Mouse (Mus musculus) spleen, postnatal 4 days (tissue): ENCODE measurements around the gene Trpv4.

ENCODE experiments used
- DNase-seq, 2 experiments: peaks; one replicate each; pipeline ENCODE4 v3.0.0; 2022; ENCODE audit warnings: low spot score in 2 of 2

The Trpv4 gene

DNA sequence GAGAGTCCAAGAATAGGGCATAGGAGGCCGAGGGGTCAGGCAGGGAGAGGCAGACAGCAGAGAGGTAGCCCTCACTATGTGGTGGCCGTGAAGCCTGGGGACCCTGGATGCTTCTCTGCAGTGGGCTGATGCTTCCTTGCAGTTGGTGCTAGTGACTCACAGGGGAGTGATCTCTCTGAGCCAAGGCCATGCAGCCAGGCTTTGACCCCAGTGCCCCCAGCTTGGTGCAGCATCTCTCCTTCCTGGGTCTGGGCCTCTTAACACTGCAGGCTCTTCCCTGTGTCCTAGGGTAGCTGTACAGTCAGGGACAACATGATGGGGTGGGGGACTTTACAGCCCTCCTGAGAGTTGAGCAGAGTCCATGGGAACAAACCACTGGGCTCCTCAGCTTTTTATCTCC, 68.8 kb downstream of the Trpv4 start:
- DNase-seq: no peak

DNA sequence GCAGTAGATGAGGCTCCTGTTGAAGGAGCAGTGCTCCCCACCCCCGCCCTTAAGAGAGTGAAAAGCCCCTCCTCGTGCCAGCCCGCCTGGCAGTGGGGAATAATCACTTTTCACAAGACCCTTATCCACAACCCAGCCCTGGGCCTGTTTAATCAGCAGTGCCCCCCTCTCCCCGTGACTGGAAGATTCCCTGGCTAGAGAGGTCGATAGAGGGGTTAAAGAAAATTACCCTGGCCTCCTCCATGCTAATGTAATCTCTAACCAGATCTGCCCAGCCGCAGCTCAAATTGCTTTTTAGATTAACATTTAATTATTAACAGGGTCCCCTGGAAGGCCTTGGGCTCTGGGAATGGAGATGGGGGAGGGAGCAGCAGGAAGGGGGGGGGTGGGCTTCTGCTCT, 69.2 kb downstream of the Trpv4 start:
- no peak for DNase-seq

DNA sequence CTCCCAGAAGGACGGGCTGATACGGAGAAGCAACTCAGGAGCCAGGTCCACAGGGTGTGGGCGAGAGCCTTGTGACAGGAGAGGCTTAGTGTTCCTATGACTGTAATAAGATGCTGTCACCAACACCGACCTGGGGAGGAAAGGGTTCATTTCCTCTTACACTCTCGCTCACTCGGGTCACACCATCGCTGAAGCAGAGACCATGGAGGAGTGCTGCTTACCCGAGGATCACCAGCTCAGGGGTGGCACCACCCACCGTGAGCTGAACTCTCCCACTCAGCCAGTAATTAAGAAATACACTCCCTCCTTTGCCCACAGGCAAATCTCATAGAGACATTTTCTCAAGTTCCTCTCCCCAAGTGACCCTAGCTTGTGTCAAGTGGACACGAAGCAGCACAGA, 69.8 kb downstream of the Trpv4 start:
- DNase-seq: no peak

DNA sequence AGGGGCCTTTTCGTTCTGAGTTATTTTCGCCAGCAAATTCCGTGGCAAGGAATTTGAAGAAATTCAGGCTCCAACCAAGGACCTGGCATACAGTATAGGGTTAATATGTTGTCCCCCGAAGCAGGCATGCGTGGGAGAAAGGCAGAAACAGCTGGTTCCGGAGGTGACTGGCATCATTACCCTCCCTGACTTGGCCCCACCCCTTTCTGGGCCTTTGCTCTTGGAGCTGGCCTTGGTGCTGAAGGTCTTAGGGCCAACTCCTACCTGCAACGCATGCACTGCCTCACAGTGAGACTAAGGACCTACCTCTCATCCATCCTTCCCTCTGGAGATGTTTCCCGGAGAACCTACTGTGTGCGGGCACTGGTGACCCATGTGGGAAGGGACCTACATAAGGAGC, 70.3 kb downstream of the Trpv4 start:
- peak; percentile 80 to 91 for DNase-seq

DNA sequence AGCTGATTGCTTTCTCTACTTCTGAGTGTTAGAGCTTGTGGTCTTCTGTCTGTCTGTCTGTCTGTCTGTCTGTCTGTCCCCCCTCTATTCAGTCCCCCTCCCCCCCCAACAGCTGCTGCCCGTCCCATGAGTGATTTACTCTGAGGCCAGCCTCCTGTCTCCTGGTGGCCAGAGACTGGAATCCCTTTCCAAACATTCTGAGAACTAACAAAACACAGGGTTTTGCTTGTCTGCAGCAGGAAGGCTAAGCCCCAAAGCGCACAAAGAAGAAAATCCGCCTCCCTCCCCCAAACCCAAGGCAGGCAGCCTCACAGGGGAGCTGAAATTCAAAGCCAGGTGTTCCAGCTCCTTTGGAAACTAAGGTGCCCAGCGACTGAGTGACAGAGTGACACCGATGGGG, 72.5 kb downstream of the Trpv4 start:
- no peak for DNase-seq

DNA sequence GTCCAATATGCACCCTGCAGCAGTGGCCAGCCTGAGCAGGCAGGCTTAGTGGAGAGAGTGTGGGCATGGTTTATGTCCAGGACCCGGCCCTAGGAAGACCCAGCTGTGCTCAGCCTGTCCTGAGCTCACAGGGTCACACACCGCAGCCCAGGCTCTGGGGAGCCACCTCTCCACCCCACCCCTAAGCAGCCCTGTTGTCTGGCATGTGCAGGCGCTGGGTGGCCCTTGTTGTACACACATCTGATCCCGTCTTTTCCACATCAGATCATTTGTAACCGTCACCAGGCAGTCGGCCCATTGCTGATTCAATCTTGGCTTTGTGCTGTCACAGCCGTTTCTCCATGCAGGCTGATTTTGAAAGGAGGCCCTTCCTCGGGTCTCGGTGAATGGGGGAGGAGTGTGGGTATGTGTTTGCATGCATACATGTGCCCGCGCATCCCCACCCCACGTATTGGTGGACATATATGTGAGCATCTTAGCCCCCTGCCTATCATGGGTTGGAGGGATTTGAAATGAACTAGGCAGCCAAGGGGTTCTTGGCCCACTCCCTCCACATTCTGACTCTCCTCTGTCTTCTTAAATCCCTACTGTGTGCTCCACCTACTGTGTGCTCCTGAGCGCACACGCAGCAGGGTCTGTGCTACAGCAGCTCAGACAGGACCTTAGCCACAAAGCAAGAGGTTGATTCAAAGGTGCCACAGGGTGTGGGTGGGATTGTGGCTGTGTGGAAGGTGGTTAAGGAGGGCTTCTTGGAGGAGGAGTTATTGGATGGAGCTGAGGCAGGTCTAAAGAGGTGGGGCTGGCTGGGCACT, 73.7 kb downstream of the Trpv4 start:
- no peak for DNase-seq

DNA sequence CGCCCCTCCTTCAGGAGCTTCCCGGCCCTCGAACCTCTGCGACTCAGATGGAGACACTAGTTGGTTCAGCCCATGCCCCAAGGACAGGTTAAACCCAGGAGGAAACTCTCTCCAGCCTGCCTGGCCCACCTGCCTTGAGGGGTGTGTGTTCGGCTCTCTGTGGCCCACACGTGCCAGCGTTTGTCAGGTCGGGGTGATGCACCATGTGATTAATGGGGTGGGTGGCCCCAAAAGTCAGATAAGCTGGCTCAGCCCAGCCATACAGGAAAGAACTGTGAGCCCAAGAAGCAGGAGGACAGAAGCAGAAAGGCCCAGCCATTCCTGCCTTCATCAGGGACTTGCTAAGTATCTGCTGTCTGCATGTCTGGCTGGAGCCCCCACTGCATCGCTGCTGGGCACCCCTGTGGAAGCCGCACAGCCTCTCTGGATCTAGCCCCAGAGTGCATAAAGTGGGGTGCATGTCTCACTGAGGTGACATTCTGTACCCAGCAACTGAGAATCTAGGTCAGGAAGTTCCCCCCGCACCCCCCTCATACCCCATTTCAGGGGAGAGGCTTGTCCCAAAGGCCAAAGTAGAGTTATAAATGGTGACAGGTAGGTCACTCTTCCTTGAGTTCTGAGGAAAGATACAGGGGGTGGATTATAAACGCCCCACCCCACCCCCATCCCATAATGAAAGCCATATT, 74.6 kb downstream of the Trpv4 start:
- DNase-seq: no peak

GRCm38 (mm10) chr5:114583046-114583445, 75.2 kb downstream of the Trpv4 start:
- no peak for DNase-seq

DNA sequence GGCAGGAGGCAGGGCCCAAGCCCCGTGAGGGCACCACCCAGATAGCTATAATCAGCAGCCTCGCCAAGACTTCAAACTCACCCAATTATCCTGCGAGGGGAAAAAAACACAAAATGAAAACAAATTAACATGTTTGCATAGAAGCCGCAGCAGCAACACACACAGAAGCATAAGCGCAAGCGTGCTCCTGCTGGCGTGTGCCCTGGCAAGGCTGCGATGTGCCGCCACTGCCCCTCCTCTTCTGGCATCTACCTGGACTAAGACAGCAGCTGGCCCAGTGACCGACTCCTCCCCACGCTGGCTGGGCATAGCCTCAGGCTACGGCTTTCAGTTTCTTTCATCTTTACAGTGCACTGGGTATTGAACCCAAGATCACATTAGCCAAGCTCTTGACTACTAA, 76.7 kb downstream of the Trpv4 start:
- DNase-seq: no peak

GRCm38 (mm10) chr5:114579714-114580357, 78.4 kb downstream of the Trpv4 start:
- DNase-seq: no peak

DNA sequence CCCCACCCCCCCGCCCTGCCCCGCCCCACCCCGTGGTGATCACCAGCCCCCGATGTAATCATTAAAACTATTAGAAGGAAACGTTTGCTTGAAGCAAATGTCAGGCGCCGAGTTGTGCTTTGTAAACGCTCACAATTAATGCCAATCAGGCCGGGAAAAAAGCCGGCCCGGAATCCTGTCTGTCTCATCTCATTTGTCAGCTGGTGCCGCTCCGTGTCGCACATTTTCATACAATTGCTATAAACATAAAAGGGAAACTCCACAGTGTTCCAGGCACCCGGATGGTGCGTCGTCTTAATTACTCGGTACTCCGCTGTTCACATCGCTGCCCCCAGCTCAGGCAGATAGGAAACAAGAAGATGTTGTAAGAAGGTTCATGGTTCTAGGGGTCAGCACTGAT, 79.9 kb downstream of the Trpv4 start:
- no peak for DNase-seq

GRCm38 (mm10) chr5:114575986-114576605, 82.1 kb downstream of the Trpv4 start:
- no peak for DNase-seq

DNA sequence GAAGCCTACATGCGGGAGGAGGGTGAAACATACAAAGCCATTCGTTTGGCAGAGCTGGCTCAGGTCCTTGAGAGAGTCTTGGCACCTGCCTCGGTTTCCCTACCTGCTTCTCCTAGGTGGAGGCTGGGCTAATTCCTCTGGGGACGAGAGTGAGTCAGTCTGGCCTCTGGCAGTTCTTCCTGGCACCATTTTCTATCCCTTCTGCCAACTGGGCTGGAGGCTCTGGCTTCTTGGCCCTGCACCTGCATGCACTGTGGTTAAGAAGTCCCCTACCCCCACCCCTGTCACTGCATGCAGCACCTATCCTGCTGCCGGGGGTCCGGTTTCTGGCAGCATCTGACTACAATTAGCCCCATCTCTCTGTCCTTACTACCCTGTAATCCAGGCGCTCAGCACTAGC, 82.7 kb downstream of the Trpv4 start:
- DNase-seq: no peak

GRCm38 (mm10) chr5:114575010-114575409, 83.2 kb downstream of the Trpv4 start:
- no peak for DNase-seq

- DNase-seq: no peak
Observed at GRCm38 (mm10) chr5:114573920-114574628, 84.1 kb downstream of the Trpv4 start.

GRCm38 (mm10) chr5:114572997-114573396, 85.2 kb downstream of the Trpv4 start:
- no peak for DNase-seq
